Mouse (Mus musculus): ENCODE measurements at regions not wholly inside any gene's neighbourhood (a gene's known extent, or its start where the extent isn't known, plus 50 kb on each side); places are given as distances from the start of the nearest gene placed in this dataset.

- Histone ChIP-seq H3K9me3 (ENCODE audit: control insufficient read depth, low read length) (no peaks in the 10 kb centered on the region), H3K4me3 (ENCODE audit: low read depth, low read length) (no peak overlapping the region), H3K4me1 (replicated peaks; ENCODE audit: control insufficient read depth, insufficient read depth, low read length) (no peaks in the 10 kb centered on the region), H3K4me2 (replicated peaks; ENCODE audit: low read depth, low read length) (no peak overlapping the region), H3K9ac (ENCODE audit: low read depth, low read length) (no peak overlapping the region), H3K27ac (ENCODE audit: low read depth, low read length) (no peak overlapping the region), H3K36me3 (ENCODE audit: control insufficient read depth, insufficient read depth, low read length) (no peaks in the 10 kb centered on the region), H3K27me3 (ENCODE audit: control insufficient read depth, insufficient read depth, low read length) (no peaks in the 10 kb centered on the region)
- ATAC-seq (ENCODE audit: low FRiP score) (no peak), DNase-seq (ENCODE audit: low spot score) (no peak)
- 98% methylated on average over 1 of the region's 1 CpGs for WGBS
These were observed 149.3 kb downstream of the Adgra3 start for GRCm38 (mm10) chr5:49909483-49909882.

DNA sequence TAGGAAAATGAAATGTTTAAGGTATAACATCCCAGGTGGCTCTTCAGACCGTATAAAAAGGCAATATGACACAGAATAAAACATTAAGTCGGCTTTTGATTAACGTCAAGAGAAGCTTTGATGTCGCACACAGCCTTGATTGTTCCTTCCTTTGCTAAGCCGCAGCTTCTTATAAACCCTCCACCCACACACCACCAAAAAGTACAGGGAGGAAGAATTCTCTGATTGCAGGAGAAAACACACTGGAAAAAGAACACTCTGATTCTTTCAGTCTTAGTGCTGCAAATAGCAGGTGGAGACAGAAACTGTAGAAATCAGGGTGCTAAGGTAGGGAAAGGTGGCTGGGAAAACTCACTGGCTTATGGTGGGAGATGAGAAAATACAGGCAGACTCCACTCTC lies 162.7 kb downstream of the Adgra3 start:
- Histone ChIP-seq H3K4me2 (replicated peaks; ENCODE audit: low read depth, low read length) (no peak overlapping the region), H3K9me3 (ENCODE audit: control insufficient read depth, low read length) (no peaks in the 10 kb centered on the region), H3K4me3 (ENCODE audit: low read depth, low read length) (no peak overlapping the region), H3K27me3 (ENCODE audit: control insufficient read depth, insufficient read depth, low read length) (no peaks in the 10 kb centered on the region), H3K36me3 (ENCODE audit: control insufficient read depth, insufficient read depth, low read length) (no peaks in the 10 kb centered on the region), H3K9ac (ENCODE audit: low read depth, low read length) (no peak overlapping the region), H3K27ac (ENCODE audit: low read depth, low read length) (no peak overlapping the region), H3K4me1 (replicated peaks; ENCODE audit: control insufficient read depth, insufficient read depth, low read length) (no peaks in the 10 kb centered on the region)
- DNase-seq (ENCODE audit: low spot score) (no peak), ATAC-seq (ENCODE audit: low FRiP score) (no peak)
- WGBS: 87% methylated on average over 5 of the region's 5 CpGs

- H3K4me2 ChIP-seq (replicated peaks; ENCODE audit: low read depth, low read length): no peak overlapping the region
- no peaks in the 10 kb centered on the region for H3K27me3 ChIP-seq (ENCODE audit: control insufficient read depth, insufficient read depth, low read length)
- peak; percentile 50; the same call in 1 of the 2 replicates for ATAC-seq (ENCODE audit: low FRiP score)
- H3K4me3 ChIP-seq (ENCODE audit: low read depth, low read length): no peak overlapping the region
- H3K27ac ChIP-seq (ENCODE audit: low read depth, low read length): no peak overlapping the region
- H3K36me3 ChIP-seq (ENCODE audit: control insufficient read depth, insufficient read depth, low read length): no peaks in the 10 kb centered on the region
- H3K9me3 ChIP-seq (ENCODE audit: control insufficient read depth, low read length): no peaks in the 10 kb centered on the region
- 31% methylated on average over 2 of the region's 2 CpGs for WGBS
- no peaks in the 10 kb centered on the region for H3K4me1 ChIP-seq (replicated peaks; ENCODE audit: control insufficient read depth, insufficient read depth, low read length)
- no peak overlapping the region for H3K9ac ChIP-seq (ENCODE audit: low read depth, low read length)
- peak; percentile 3 for DNase-seq (ENCODE audit: low spot score)
These were observed 178.4 kb downstream of the Adgra3 start for GRCm38 (mm10) chr5:49880383-49880782.

DNA sequence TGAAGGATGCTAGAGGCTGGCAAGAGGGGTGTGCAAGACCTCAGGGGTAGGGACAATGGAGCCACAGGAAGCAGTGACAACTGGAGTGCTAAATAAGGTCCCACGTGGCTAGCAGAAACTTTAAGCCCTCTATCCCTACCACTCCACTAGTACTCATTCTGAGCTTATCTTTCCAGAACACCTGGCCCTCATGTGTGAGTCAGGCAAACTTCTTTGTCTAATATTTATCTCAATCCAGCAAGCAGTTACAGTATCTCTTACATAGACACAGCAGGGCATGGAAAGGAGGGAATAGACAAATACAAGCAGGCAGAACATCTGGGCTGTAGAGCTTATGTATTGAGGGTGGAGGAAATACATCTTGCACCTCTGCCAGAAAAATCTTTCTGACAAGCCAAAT lies 182.6 kb downstream of the Adgra3 start:
- peak; percentile 80 for ATAC-seq (ENCODE audit: low FRiP score)
- Histone ChIP-seq H3K4me2 (replicated peaks; ENCODE audit: low read depth, low read length) (no peak overlapping the region), H3K9ac (ENCODE audit: low read depth, low read length) (no peak overlapping the region), H3K9me3 (ENCODE audit: control insufficient read depth, low read length) (no peaks in the 10 kb centered on the region), H3K27ac (ENCODE audit: low read depth, low read length) (no peak overlapping the region), H3K4me1 (replicated peaks; ENCODE audit: control insufficient read depth, insufficient read depth, low read length) (no peaks in the 10 kb centered on the region), H3K4me3 (ENCODE audit: low read depth, low read length) (no peak overlapping the region), H3K27me3 (ENCODE audit: control insufficient read depth, insufficient read depth, low read length) (no peaks in the 10 kb centered on the region), H3K36me3 (ENCODE audit: control insufficient read depth, insufficient read depth, low read length) (no peaks in the 10 kb centered on the region)
- WGBS: 0% methylated on average over 1 of the region's 1 CpGs
- DNase-seq (ENCODE audit: low spot score): peak; percentile 5

DNA sequence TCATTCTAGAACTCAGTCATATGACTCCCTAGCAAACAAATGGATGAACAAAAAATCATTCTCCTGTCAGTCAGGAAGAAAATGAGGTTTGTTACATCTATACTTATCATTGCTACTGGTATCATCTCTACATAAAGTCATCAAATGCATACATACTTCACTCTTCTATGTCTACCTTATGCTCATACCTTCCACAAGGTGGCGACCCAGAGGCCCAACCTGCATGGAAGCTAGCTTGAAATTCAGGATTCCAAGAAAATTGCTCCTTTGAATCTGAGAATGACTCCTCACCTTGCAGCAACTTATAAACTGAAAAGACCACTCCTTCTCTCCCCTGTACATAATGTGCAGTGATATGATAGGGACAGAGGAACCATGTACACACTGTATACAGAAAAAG lies 201.6 kb downstream of the Adgra3 start:
- H3K4me2 ChIP-seq (replicated peaks; ENCODE audit: low read depth, low read length): no peak overlapping the region
- H3K9me3 ChIP-seq (ENCODE audit: control insufficient read depth, low read length): no peaks in the 10 kb centered on the region
- H3K9ac ChIP-seq (ENCODE audit: low read depth, low read length): no peak overlapping the region
- WGBS: 43% methylated on average over 1 of the region's 1 CpGs
- no peak overlapping the region for H3K27ac ChIP-seq (ENCODE audit: low read depth, low read length)
- DNase-seq (ENCODE audit: low spot score): peak; percentile 7
- no peaks in the 10 kb centered on the region for H3K4me1 ChIP-seq (replicated peaks; ENCODE audit: control insufficient read depth, insufficient read depth, low read length)
- H3K36me3 ChIP-seq (ENCODE audit: control insufficient read depth, insufficient read depth, low read length): no peaks in the 10 kb centered on the region
- H3K27me3 ChIP-seq (ENCODE audit: control insufficient read depth, insufficient read depth, low read length): no peaks in the 10 kb centered on the region
- no peak overlapping the region for H3K4me3 ChIP-seq (ENCODE audit: low read depth, low read length)
- no peak for ATAC-seq (ENCODE audit: low FRiP score)

DNA sequence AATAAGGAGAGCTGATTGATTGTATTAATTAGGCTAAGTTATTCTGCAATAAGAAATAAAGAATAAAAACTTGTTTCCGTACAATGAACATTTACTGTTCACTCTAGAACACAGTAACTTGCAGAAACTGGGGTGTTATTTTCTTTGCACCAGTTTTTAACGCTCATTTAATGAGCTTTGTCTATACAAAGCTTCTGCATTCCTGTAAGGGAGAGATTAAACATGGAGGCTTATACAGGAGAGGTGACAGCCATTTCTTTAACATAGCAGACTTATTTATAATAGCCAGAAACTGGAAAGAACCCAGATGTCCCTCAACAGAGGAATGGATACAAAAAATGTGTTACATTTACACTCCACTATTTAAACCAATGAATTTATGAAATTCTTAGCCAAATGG lies 202.8 kb downstream of the Adgra3 start:
- 92% methylated on average over 2 of the region's 2 CpGs for WGBS
- no peaks in the 10 kb centered on the region for H3K36me3 ChIP-seq (ENCODE audit: control insufficient read depth, insufficient read depth, low read length)
- no peaks in the 10 kb centered on the region for H3K27me3 ChIP-seq (ENCODE audit: control insufficient read depth, insufficient read depth, low read length)
- no peaks in the 10 kb centered on the region for H3K9me3 ChIP-seq (ENCODE audit: control insufficient read depth, low read length)
- H3K4me3 ChIP-seq (ENCODE audit: low read depth, low read length): no peak overlapping the region
- no peaks in the 10 kb centered on the region for H3K4me1 ChIP-seq (replicated peaks; ENCODE audit: control insufficient read depth, insufficient read depth, low read length)
- H3K4me2 ChIP-seq (replicated peaks; ENCODE audit: low read depth, low read length): no peak overlapping the region
- ATAC-seq (ENCODE audit: low FRiP score): no peak
- H3K9ac ChIP-seq (ENCODE audit: low read depth, low read length): no peak overlapping the region
- no peak overlapping the region for H3K27ac ChIP-seq (ENCODE audit: low read depth, low read length)
- DNase-seq (ENCODE audit: low spot score): no peak

- Histone ChIP-seq H3K4me2 (replicated peaks; ENCODE audit: low read depth, low read length) (no peak overlapping the region), H3K4me1 (replicated peaks; ENCODE audit: control insufficient read depth, insufficient read depth, low read length) (no peaks in the 10 kb centered on the region), H3K36me3 (ENCODE audit: control insufficient read depth, insufficient read depth, low read length) (no peaks in the 10 kb centered on the region), H3K9me3 (ENCODE audit: control insufficient read depth, low read length) (no peaks in the 10 kb centered on the region), H3K27me3 (ENCODE audit: control insufficient read depth, insufficient read depth, low read length) (no peaks in the 10 kb centered on the region), H3K4me3 (ENCODE audit: low read depth, low read length) (no peak overlapping the region), H3K9ac (ENCODE audit: low read depth, low read length) (no peak overlapping the region), H3K27ac (ENCODE audit: low read depth, low read length) (no peak overlapping the region)
- DNase-seq (ENCODE audit: low spot score) (no peak), ATAC-seq (ENCODE audit: low FRiP score) (no peak)
- WGBS: 60% methylated on average over 5 of the region's 5 CpGs
These were observed 210.1 kb downstream of the Adgra3 start for GRCm38 (mm10) chr5:49848680-49849079.

DNA sequence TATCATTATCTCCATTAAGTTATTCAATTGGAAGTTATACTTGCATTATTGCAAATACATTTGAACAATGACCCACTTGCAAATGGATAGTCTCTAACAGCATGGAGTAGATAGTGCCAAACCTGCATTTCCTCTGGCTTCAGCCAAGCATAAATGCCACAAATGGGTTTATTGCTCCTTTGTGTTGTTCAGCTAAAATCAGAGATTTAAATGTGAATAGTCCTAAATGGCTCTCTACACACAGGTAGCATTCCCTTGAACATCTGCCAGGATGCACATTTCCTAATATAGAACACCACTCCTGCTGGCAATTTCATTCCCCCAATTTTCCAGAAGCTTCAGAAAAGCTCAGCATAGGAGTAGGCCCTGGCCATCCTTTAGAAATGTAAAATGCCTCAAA lies 210.6 kb downstream of the Adgra3 start:
- no peak for ATAC-seq (ENCODE audit: low FRiP score)
- H3K4me3 ChIP-seq (ENCODE audit: low read depth, low read length): no peak overlapping the region
- no peak overlapping the region for H3K9ac ChIP-seq (ENCODE audit: low read depth, low read length)
- H3K36me3 ChIP-seq (ENCODE audit: control insufficient read depth, insufficient read depth, low read length): no peaks in the 10 kb centered on the region
- no peak for DNase-seq (ENCODE audit: low spot score)
- H3K4me2 ChIP-seq (replicated peaks; ENCODE audit: low read depth, low read length): no peak overlapping the region
- H3K27ac ChIP-seq (ENCODE audit: low read depth, low read length): no peak overlapping the region
- H3K9me3 ChIP-seq (ENCODE audit: control insufficient read depth, low read length): no peaks in the 10 kb centered on the region
- no peaks in the 10 kb centered on the region for H3K27me3 ChIP-seq (ENCODE audit: control insufficient read depth, insufficient read depth, low read length)
- no peaks in the 10 kb centered on the region for H3K4me1 ChIP-seq (replicated peaks; ENCODE audit: control insufficient read depth, insufficient read depth, low read length)

DNA sequence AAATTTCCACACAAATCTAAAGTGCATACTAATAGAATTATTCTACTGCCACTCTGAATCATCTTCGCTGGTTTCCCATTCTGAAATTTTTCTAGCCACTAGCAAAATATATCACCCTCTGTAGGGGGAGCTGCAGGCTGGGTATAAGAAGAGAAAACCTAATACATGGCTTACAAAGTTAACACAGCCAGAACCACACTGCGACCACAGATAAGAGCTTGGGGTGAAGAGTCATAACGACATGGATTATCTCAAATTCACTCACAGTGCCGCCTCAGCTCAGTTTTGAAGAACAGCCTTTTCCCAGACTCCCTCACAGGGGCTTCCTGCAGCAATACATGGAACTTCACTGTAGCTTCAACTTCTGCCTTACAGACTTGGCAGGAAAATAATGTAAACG lies 240.0 kb downstream of the Adgra3 start:
- H3K4me3 ChIP-seq (ENCODE audit: low read depth, low read length): no peak overlapping the region
- no peaks in the 10 kb centered on the region for H3K36me3 ChIP-seq (ENCODE audit: control insufficient read depth, insufficient read depth, low read length)
- WGBS: 88% methylated on average over 5 of the region's 5 CpGs
- H3K9ac ChIP-seq (ENCODE audit: low read depth, low read length): no peak overlapping the region
- no peak overlapping the region for H3K27ac ChIP-seq (ENCODE audit: low read depth, low read length)
- no peaks in the 10 kb centered on the region for H3K4me1 ChIP-seq (replicated peaks; ENCODE audit: control insufficient read depth, insufficient read depth, low read length)
- H3K9me3 ChIP-seq (ENCODE audit: control insufficient read depth, low read length): no peaks in the 10 kb centered on the region
- H3K27me3 ChIP-seq (ENCODE audit: control insufficient read depth, insufficient read depth, low read length): no peaks in the 10 kb centered on the region
- ATAC-seq (ENCODE audit: low FRiP score): no peak
- no peak overlapping the region for H3K4me2 ChIP-seq (replicated peaks; ENCODE audit: low read depth, low read length)
- DNase-seq (ENCODE audit: low spot score): no peak

Data from hindbrain, embryonic 11.5 days (tissue).